Mouse (Mus musculus): ENCODE results near the gene Abi2. TPM values are rescaled to one million over a fixed set of nuclear protein-coding genes. Genes with fewer than 3 reads are reported as not detected.

Gene Abi2
- total RNA-seq (2023) = 8.4 TPM

GRCm38 (mm10) chr1:60409168-60409828, at the start of gene Abi2:
Gene Abi2 (plus strand): TSS chr1:60409619.

Other genes with a start within 250 kb of the Abi2 start
- 22.6 TPM for gene Nbeal1, start 229.0 kb upstream of the Abi2 start, total RNA-seq (2023)
- 5.5 TPM for gene Cyp20a1, start 66.3 kb upstream of the Abi2 start, total RNA-seq (2023)
- 2.4 TPM for gene Raph1, start 157.5 kb downstream of the Abi2 start, total RNA-seq (2023)